Comparison of ENCODE assay signal across 26 mouse cellular contexts in the genomic region with DNA sequence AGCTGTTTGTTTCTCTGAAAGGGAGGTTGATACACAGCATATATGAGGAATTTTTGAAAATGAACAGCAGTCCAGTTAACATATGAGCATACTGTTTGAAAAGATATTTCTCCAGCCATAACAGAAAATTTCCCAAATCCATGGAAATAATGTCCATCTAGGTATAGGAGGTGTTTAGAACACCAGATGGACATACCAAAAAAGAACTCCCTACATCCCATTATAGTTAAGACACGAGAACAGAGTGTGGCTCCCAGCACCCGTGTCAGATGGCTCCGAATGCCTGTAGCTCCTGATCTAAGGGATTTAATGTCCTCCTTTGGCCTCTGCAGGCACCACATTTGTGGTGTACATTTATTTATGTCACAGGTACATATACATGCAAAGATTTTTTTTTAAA.
"Had no signal": no experiment of that assay in that cellular context is flagged by ENCODE, and none has a peak within 500 bp of the region (broad histone marks: within the 10 kb centered on the region; RNA-seq: fewer than 3 reads in every experiment).

No protein-coding gene starts in this region.

- H3K27me3 ChIP-seq: heart, embryonic 12.5 days; hindbrain, embryonic 12.5 days; intestine, embryonic 15.5 days; limb, embryonic 13.5 days; limb, embryonic 15.5 days; liver, embryonic 12.5 days had no signal

- H3K36me3 ChIP-seq: heart, embryonic 10.5 days; heart, embryonic 12.5 days; hindbrain, embryonic 10.5 days; hindbrain, embryonic 12.5 days; intestine, embryonic 15.5 days; limb, embryonic 13.5 days; limb, embryonic 15.5 days; liver, embryonic 12.5 days had no signal

- H3K4me3 ChIP-seq: gastrocnemius, adult 2 months; heart, embryonic 10.5 days; heart, embryonic 12.5 days; hindbrain, embryonic 10.5 days; hindbrain, embryonic 12.5 days; intestine, embryonic 15.5 days; limb, embryonic 13.5 days; limb, embryonic 15.5 days; liver, embryonic 12.5 days had no signal

- H3K9me3 ChIP-seq: heart, embryonic 10.5 days; heart, embryonic 12.5 days; hindbrain, embryonic 10.5 days; hindbrain, embryonic 12.5 days; intestine, embryonic 15.5 days; limb, embryonic 13.5 days; limb, embryonic 15.5 days; liver, embryonic 12.5 days had no signal

- H3K4me1 ChIP-seq: heart, embryonic 10.5 days; heart, embryonic 12.5 days; hindbrain, embryonic 12.5 days; intestine, embryonic 15.5 days; limb, embryonic 13.5 days; limb, embryonic 15.5 days; liver, embryonic 12.5 days had no signal

- DNase-seq: gastrocnemius, adult 2 months; gastrocnemius, postnatal 10 days; gastrocnemius, postnatal 25 days; heart, adult 18-20 months; heart, postnatal 10 days; heart, postnatal 4 days; kidney, adult 18-20 months; kidney, adult 8-10 months; kidney, postnatal 14 days; kidney, postnatal 36 days; layer of hippocampus, adult 9-11 months; layer of hippocampus, postnatal 36 days had no signal

- H3K27ac ChIP-seq: gastrocnemius, adult 2 months; heart, embryonic 10.5 days; hindbrain, embryonic 10.5 days; hindbrain, embryonic 12.5 days; hindbrain, embryonic 14.5 days; intestine, embryonic 15.5 days; kidney, postnatal 0 days; limb, embryonic 13.5 days; limb, embryonic 15.5 days; liver, embryonic 12.5 days; liver, embryonic 14.5 days had no signal

- ATAC-seq: hindbrain, embryonic 16.5 days; inflammation-experienced regulatory T-cells, adult 6 months; intestine, embryonic 15.5 days; intestine, postnatal 0 days; liver, embryonic 12.5 days had no signal

- H3K9ac ChIP-seq: heart, embryonic 12.5 days; hindbrain, embryonic 12.5 days; hindbrain, embryonic 14.5 days; intestine, embryonic 15.5 days; limb, embryonic 13.5 days; limb, embryonic 15.5 days; liver, embryonic 12.5 days; liver, embryonic 14.5 days had no signal

- H3K4me2 ChIP-seq: heart, embryonic 12.5 days; hindbrain, embryonic 12.5 days; hindbrain, embryonic 14.5 days; intestine, embryonic 15.5 days; limb, embryonic 13.5 days; limb, embryonic 15.5 days; liver, embryonic 12.5 days had no signal
